Mouse (Mus musculus) layer of hippocampus, adult 2 months (tissue): Measurements from ENCODE around the gene Rap1a. TPM values are rescaled to one million over a fixed set of nuclear protein-coding genes. Genes with fewer than 3 reads are reported as not detected.
A peak's percentile ranks its signal among the peaks of the same experiment; 100 is the strongest.

ENCODE experiments used
- DNase-seq, 2 experiments: peaks; one replicate each; pipeline ENCODE4 v3.0.0; 2022; ENCODE audit warnings: low spot score in 2 of 2
- H3K27ac ChIP-seq: fragments of 200-600 bp; 2 replicates; pipeline ENCODE4 v1.8.1; 2022
- H3K4me3 ChIP-seq: fragments of 200-600 bp; 2 replicates; pipeline ENCODE4 v1.8.1; 2022; ENCODE audit warnings: mild to moderate bottlenecking
- CTCF ChIP-seq: fragments of 200-600 bp; conservative IDR thresholded peaks from 2 replicates; pipeline ENCODE4 v1.8.1; 2022; ENCODE audit warnings: antibody characterized with exemption, mild to moderate bottlenecking, moderate library complexity
- total RNA-seq, 2 experiments: library from RNA; stranded (reverse); gene quantifications; 2 replicates each; pipeline ENCODE4 v1.2.3; 2021

Gene Rap1a
- total RNA-seq, 2 experiments from 2014 or later, result 94.6 to 101 TPM

GRCm38 (mm10) chr3:105797427-105797826 is 3.7 kb downstream of the Rap1a start:
- Histone ChIP-seq H3K27ac (peak overlapping the region; percentile 92), H3K4me3 (no peak overlapping the region)
- no peak for DNase-seq
- no peak for TF ChIP-seq CTCF

- no peak for DNase-seq
- Histone ChIP-seq H3K27ac (peak overlapping the region; percentile 92; the same call in 1 of the 2 replicates), H3K4me3 (no peak overlapping the region; the same call in 1 of the 2 replicates)
- TF ChIP-seq CTCF, result no peak
Observed at GRCm38 (mm10) chr3:105796761-105797160, 4.4 kb downstream of the Rap1a start.

- DNase-seq, result no peak
- Histone ChIP-seq H3K4me3 (no peak overlapping the region), H3K27ac (no peak overlapping the region)
- TF ChIP-seq CTCF, result no peak
Observed at GRCm38 (mm10) chr3:105794309-105794708, 6.8 kb downstream of the Rap1a start.

- DNase-seq, result no peak
- no peak for TF ChIP-seq CTCF
- no peak overlapping the region for H3K27ac ChIP-seq
- no peak overlapping the region for H3K4me3 ChIP-seq
Observed at GRCm38 (mm10) chr3:105792309-105792708, 8.8 kb downstream of the Rap1a start.

GRCm38 (mm10) chr3:105791129-105791528 is 10.0 kb downstream of the Rap1a start:
- TF ChIP-seq CTCF, result no peak
- no peak overlapping the region for H3K4me3 ChIP-seq
- no peak for DNase-seq
- no peak overlapping the region for H3K27ac ChIP-seq

- DNase-seq, result no peak
- no peak for TF ChIP-seq CTCF
- Histone ChIP-seq H3K27ac (no peak overlapping the region), H3K4me3 (no peak overlapping the region)
Observed at GRCm38 (mm10) chr3:105790338-105790737, 10.8 kb downstream of the Rap1a start.

GRCm38 (mm10) chr3:105789776-105790175 is 11.4 kb downstream of the Rap1a start:
- H3K4me3 ChIP-seq, result no peak overlapping the region
- no peak overlapping the region for H3K27ac ChIP-seq
- DNase-seq, result no peak
- no peak for TF ChIP-seq CTCF

GRCm38 (mm10) chr3:105787328-105787727 is 13.8 kb downstream of the Rap1a start:
- DNase-seq, result no peak
- Histone ChIP-seq H3K27ac (no peak overlapping the region), H3K4me3 (no peak overlapping the region)
- no peak for TF ChIP-seq CTCF

- peak; percentile 49 for TF ChIP-seq CTCF
- no peak for DNase-seq
- H3K27ac ChIP-seq, result no peak overlapping the region
- no peak overlapping the region for H3K4me3 ChIP-seq
Observed at GRCm38 (mm10) chr3:105785865-105786264, 15.3 kb downstream of the Rap1a start.

- TF ChIP-seq CTCF, result no peak
- no peak for DNase-seq
- Histone ChIP-seq H3K27ac (peak overlapping the region; percentile 62), H3K4me3 (no peak overlapping the region)
Observed at GRCm38 (mm10) chr3:105783809-105784208, 17.3 kb downstream of the Rap1a start.

- TF ChIP-seq CTCF, result no peak
- Histone ChIP-seq H3K4me3 (no peak overlapping the region), H3K27ac (peak overlapping the region; percentile 21; the same call in 1 of the 2 replicates)
- no peak for DNase-seq
Observed at GRCm38 (mm10) chr3:105782406-105782805, 18.7 kb downstream of the Rap1a start.

GRCm38 (mm10) chr3:105777997-105778396 is 23.1 kb downstream of the Rap1a start:
- H3K4me3 ChIP-seq, result no peak overlapping the region
- TF ChIP-seq CTCF, result no peak
- DNase-seq, result no peak
- 0 out of 2 replicates have a peak overlapping the region, but pooled peaks have one; percentile 12 for H3K27ac ChIP-seq

- Histone ChIP-seq H3K4me3 (no peak overlapping the region), H3K27ac (no peak overlapping the region)
- DNase-seq, result no peak
- no peak for TF ChIP-seq CTCF
Observed at GRCm38 (mm10) chr3:105774496-105774895, 26.6 kb downstream of the Rap1a start.

- DNase-seq, result no peak
- Histone ChIP-seq H3K27ac (no peak overlapping the region), H3K4me3 (no peak overlapping the region)
- TF ChIP-seq CTCF, result peak; percentile 76
Observed at GRCm38 (mm10) chr3:105771534-105771933, 29.6 kb downstream of the Rap1a start.

GRCm38 (mm10) chr3:105770836-105771235 is 30.3 kb downstream of the Rap1a start:
- Histone ChIP-seq H3K27ac (no peak overlapping the region), H3K4me3 (no peak overlapping the region)
- no peak for DNase-seq
- TF ChIP-seq CTCF, result no peak
